Mouse (Mus musculus) stomach, embryonic 15.5 days (tissue): ENCODE results near the gene Foxf1. TPM values are rescaled to one million over a fixed set of nuclear protein-coding genes. Genes with fewer than 3 reads are reported as not detected.
A peak's percentile ranks its signal among the peaks of the same experiment; 100 is the strongest.

Experiments
- ATAC-seq: fragments of 200-750 bp; cut with Nextera tagmentation; 2 replicates; pipeline ENCODE4 v1.8.0; 2017; ENCODE audit warnings: low read depth, moderate number of reproducible peaks, moderate TSS enrichment; ENCODE audit not compliant: insufficient read depth, low FRiP score
- H3K27ac ChIP-seq: fragments of 300-500 bp; sonication (generic); 2 replicates; pipeline ENCODE4 v1.5.1; 2015; ENCODE audit warnings: mild to moderate bottlenecking, inconsistent platforms
- H3K27me3 ChIP-seq: fragments of 300-500 bp; sonication (generic); replicated peaks from 2 replicates; pipeline ENCODE4 v1.6.1; 2015; ENCODE audit warnings: inconsistent platforms
- H3K36me3 ChIP-seq: fragments of 300-500 bp; sonication (generic); 2 replicates; pipeline ENCODE4 v1.6.1; 2015; ENCODE audit warnings: inconsistent platforms
- H3K4me1 ChIP-seq: fragments of 300-500 bp; sonication (generic); 2 replicates; pipeline ENCODE4 v1.6.1; 2015; ENCODE audit warnings: inconsistent platforms
- H3K4me2 ChIP-seq: fragments of 300-500 bp; sonication (generic); 2 replicates; pipeline ENCODE4 v1.6.1; 2015; ENCODE audit warnings: mild to moderate bottlenecking, inconsistent platforms
- H3K4me3 ChIP-seq: fragments of 300-500 bp; sonication (generic); replicated peaks from 2 replicates; pipeline ENCODE4 v1.5.1; 2015; ENCODE audit warnings: inconsistent platforms
- H3K9ac ChIP-seq: fragments of 300-500 bp; sonication (generic); 2 replicates; pipeline ENCODE4 v1.6.1; 2015; ENCODE audit warnings: inconsistent platforms
- H3K9me3 ChIP-seq: fragments of 300-500 bp; sonication (generic); 2 replicates; pipeline ENCODE4 v1.6.1; 2016; ENCODE audit warnings: inconsistent platforms
- WGBS: fragments of 180-500 bp; shearing (Covaris S2); methylation state at CpG from one replicate; pipeline ENCODE4 v1.1.7; 2015; 5-methylcytosine and 5-hydroxymethylcytosine counted together
- polyA plus RNA-seq: library from polyadenylated mRNA; unstranded; fragments of >200 nt; fragmentation: Nextera tagmentation; extraction: Ambion mirVana; gene quantifications from 2 replicates; pipeline ENCODE4 v1.2.1, GENCODE M21; 2015

Foxf1 gene
- polyA plus RNA-seq, 1 experiment from 2014 or later, result 131 TPM

- 13% methylated on average over 6 of the region's 6 CpGs for WGBS
- Histone ChIP-seq H3K9me3 (no peaks in the 10 kb centered on the region), H3K27ac (0 out of 2 replicates have a peak overlapping the region, but pooled peaks have one; percentile 54), H3K36me3 (no peaks in the 10 kb centered on the region), H3K4me1 (peaks cover 16% of the 10 kb centered on the region), H3K4me2 (peak overlapping the region; percentile 83), H3K4me3 (peak overlapping the region; percentile 44), H3K9ac (no peak overlapping the region), H3K27me3 (peaks cover 86% of the 10 kb centered on the region)
- no peak for ATAC-seq
Measured at GRCm38 (mm10) chr8:121126191-121126590, 42.0 kb downstream of the Foxf1 start.

GRCm38 (mm10) chr8:121126694-121127093, 42.5 kb downstream of the Foxf1 start:
- Histone ChIP-seq H3K27me3 (peaks cover 81% of the 10 kb centered on the region), H3K4me1 (peaks cover 16% of the 10 kb centered on the region)

GRCm38 (mm10) chr8:121127291-121127701, 43.1 kb downstream of the Foxf1 start:
- peak overlapping the region; percentile 31; the same call in 1 of the 2 replicates for H3K27ac ChIP-seq
- H3K27me3 ChIP-seq, result peaks cover 75% of the 10 kb centered on the region
- ATAC-seq, result no peak
- 0 out of 2 replicates have a peak overlapping the region, but pooled peaks have one; percentile 5 for H3K4me2 ChIP-seq
- H3K36me3 ChIP-seq, result no peaks in the 10 kb centered on the region
- WGBS, result 9% methylated on average over 11 of the region's 11 CpGs
- no peaks in the 10 kb centered on the region for H3K9me3 ChIP-seq
- no peak overlapping the region; the same call in 1 of the 2 replicates for H3K4me3 ChIP-seq
- no peak overlapping the region for H3K9ac ChIP-seq
- peaks cover 16% of the 10 kb centered on the region for H3K4me1 ChIP-seq

More at GRCm38 (mm10) chr8:121126694-121127093, 42.5 kb downstream of the Foxf1 start:
- H3K4me2 ChIP-seq, result peak overlapping the region; percentile 83; the same call in 1 of the 2 replicates
- no peak overlapping the region for H3K9ac ChIP-seq
- ATAC-seq, result no peak
- peak overlapping the region; percentile 44; the same call in 1 of the 2 replicates for H3K4me3 ChIP-seq
- no peaks in the 10 kb centered on the region for H3K36me3 ChIP-seq
- 14% methylated on average over 6 of the region's 6 CpGs for WGBS
- no peaks in the 10 kb centered on the region for H3K9me3 ChIP-seq
- 0 out of 2 replicates have a peak overlapping the region, but pooled peaks have one; percentile 31 for H3K27ac ChIP-seq

- Histone ChIP-seq H3K4me1 (peaks cover 16% of the 10 kb centered on the region), H3K27me3 (peaks cover 69% of the 10 kb centered on the region), H3K36me3 (no peaks in the 10 kb centered on the region), H3K4me3 (peak within 1 kb of the TSS; percentile 42), H3K4me2 (peak within 1 kb of the TSS; percentile 50), H3K9ac (peak within 1 kb of the TSS; percentile 31; the same call in 1 of the 2 replicates), H3K27ac (peak within 1 kb of the TSS; percentile 86), H3K9me3 (no peaks in the 10 kb centered on the region)
- 3% methylated on average over 43 of the region's 43 CpGs for WGBS
- ATAC-seq, result no peak
Measured at GRCm38 (mm10) chr8:121127756-121128375, 43.7 kb downstream of the Foxf1 start, which contains the start of gene Foxl1. Gene Foxl1, plus strand, starts transcription at chr8:121127940.

GRCm38 (mm10) chr8:121128531-121129264, 44.5 kb downstream of the Foxf1 start:
- no peaks in the 10 kb centered on the region for H3K9me3 ChIP-seq
- no peaks in the 10 kb centered on the region for H3K36me3 ChIP-seq
- H3K27me3 ChIP-seq, result peaks cover 61% of the 10 kb centered on the region
- peak overlapping the region; percentile 31; the same call in 1 of the 2 replicates for H3K9ac ChIP-seq
- WGBS, result 6% methylated on average over 55 of the region's 55 CpGs
- peak overlapping the region; percentile 50 for H3K4me2 ChIP-seq
- H3K4me1 ChIP-seq, result peaks cover 16% of the 10 kb centered on the region
- no peak for ATAC-seq
- H3K27ac ChIP-seq, result peak overlapping the region; percentile 86
- H3K4me3 ChIP-seq, result peak overlapping the region; percentile 42

GRCm38 (mm10) chr8:121129265-121129940, 45.2 kb downstream of the Foxf1 start:
- no peak overlapping the region for H3K9ac ChIP-seq

GRCm38 (mm10) chr8:121130522-121130921, 46.3 kb downstream of the Foxf1 start:
- Histone ChIP-seq H3K9ac (no peak overlapping the region), H3K9me3 (no peaks in the 10 kb centered on the region), H3K4me2 (peak overlapping the region; percentile 50), H3K36me3 (no peaks in the 10 kb centered on the region), H3K4me1 (peaks cover 14% of the 10 kb centered on the region), H3K4me3 (peak overlapping the region; percentile 14), H3K27me3 (peaks cover 46% of the 10 kb centered on the region), H3K27ac (no peak overlapping the region)
- no peak for ATAC-seq
- 38% methylated on average over 5 of the region's 5 CpGs for WGBS

More at GRCm38 (mm10) chr8:121129265-121129940, 45.2 kb downstream of the Foxf1 start:
- peak overlapping the region; percentile 50 for H3K4me2 ChIP-seq
- H3K4me1 ChIP-seq, result peaks cover 16% of the 10 kb centered on the region
- no peak overlapping the region for H3K27ac ChIP-seq
- H3K9me3 ChIP-seq, result no peaks in the 10 kb centered on the region
- WGBS, result 32% methylated on average over 16 of the region's 16 CpGs
- H3K27me3 ChIP-seq, result peaks cover 55% of the 10 kb centered on the region
- no peaks in the 10 kb centered on the region for H3K36me3 ChIP-seq
- peak overlapping the region; percentile 42 for H3K4me3 ChIP-seq
- ATAC-seq, result no peak

- H3K27me3 ChIP-seq, result peaks cover 23% of the 10 kb centered on the region
- H3K27ac ChIP-seq, result no peak overlapping the region
- no peaks in the 10 kb centered on the region for H3K36me3 ChIP-seq
- H3K4me2 ChIP-seq, result no peak overlapping the region
- ATAC-seq, result no peak
- H3K4me1 ChIP-seq, result peaks cover 10% of the 10 kb centered on the region
- H3K4me3 ChIP-seq, result no peak overlapping the region
- H3K9me3 ChIP-seq, result no peaks in the 10 kb centered on the region
- WGBS, result 80% methylated on average over 5 of the region's 5 CpGs
- H3K9ac ChIP-seq, result no peak overlapping the region
Measured at GRCm38 (mm10) chr8:121132961-121133513, 48.9 kb downstream of the Foxf1 start.

GRCm38 (mm10) chr8:121134102-121134501, 49.9 kb downstream of the Foxf1 start:
- H3K36me3 ChIP-seq, result no peaks in the 10 kb centered on the region
- no peak overlapping the region for H3K9ac ChIP-seq
- no peak for ATAC-seq
- H3K4me2 ChIP-seq, result no peak overlapping the region
- H3K4me1 ChIP-seq, result 0 out of 2 replicates have a peak, but pooled peaks cover 2% of the 10 kb centered on the region
- H3K9me3 ChIP-seq, result no peaks in the 10 kb centered on the region
- 86% methylated on average over 10 of the region's 10 CpGs for WGBS
- H3K4me3 ChIP-seq, result no peak overlapping the region
- peaks cover 13% of the 10 kb centered on the region for H3K27me3 ChIP-seq
- no peak overlapping the region for H3K27ac ChIP-seq

- no peak for ATAC-seq
- no peak overlapping the region for H3K4me3 ChIP-seq
- no peak overlapping the region for H3K9ac ChIP-seq
- no peak overlapping the region for H3K4me2 ChIP-seq
- no peaks in the 10 kb centered on the region for H3K36me3 ChIP-seq
- no peak overlapping the region for H3K27ac ChIP-seq
- WGBS, result 86% methylated on average over 11 of the region's 11 CpGs
- no peaks in the 10 kb centered on the region for H3K9me3 ChIP-seq
- H3K27me3 ChIP-seq, result peaks cover 9% of the 10 kb centered on the region; the same call in 1 of the 2 replicates
- 0 out of 2 replicates have a peak, but pooled peaks cover 2% of the 10 kb centered on the region for H3K4me1 ChIP-seq
Measured at GRCm38 (mm10) chr8:121134512-121134911, 50.3 kb downstream of the Foxf1 start.

- Histone ChIP-seq H3K27ac (no peak overlapping the region), H3K4me2 (no peak overlapping the region), H3K27me3 (no peaks in the 10 kb centered on the region), H3K9ac (no peak overlapping the region), H3K9me3 (no peaks in the 10 kb centered on the region), H3K4me1 (0 out of 2 replicates have a peak, but pooled peaks cover 2% of the 10 kb centered on the region), H3K4me3 (no peak overlapping the region), H3K36me3 (no peaks in the 10 kb centered on the region)
- no peak for ATAC-seq
- WGBS, result 94% methylated on average over 6 of the region's 6 CpGs
Measured at GRCm38 (mm10) chr8:121136856-121137255, 52.7 kb downstream of the Foxf1 start.
